18 mouse cellular contexts compared by ENCODE assay signal in genomic region chr7:120940343-120940742, GRCm38 (mm10). TPM values are rescaled to one million over a fixed set of nuclear protein-coding genes. Genes with fewer than 3 reads are reported as not detected.
DNase-seq lines count a peak whose midpoint lies in the region; ATAC-seq and TF ChIP-seq lines count a peak whose summit lies in the region.
"Had no signal": no experiment of that assay in that cellular context is flagged by ENCODE, and none has a peak within 500 bp of the region (broad histone marks: within the 10 kb centered on the region; RNA-seq: fewer than 3 reads in every experiment).

No protein-coding gene starts in this region.

- H3K9me3 ChIP-seq in embryonic facial prominence, embryonic 15.5 days (replicated peaks): no peaks in the 10 kb centered on the region
- H3K9me3 ChIP-seq in embryonic facial prominence, embryonic 10.5 days: no peaks in the 10 kb centered on the region
- no peaks in the 10 kb centered on the region for H3K9me3 ChIP-seq in kidney, embryonic 15.5 days (replicated peaks)
- H3K9me3 ChIP-seq: heart, embryonic 13.5 days had no signal

- no peak overlapping the region for H3K4me3 ChIP-seq in embryonic facial prominence, embryonic 15.5 days (replicated peaks)
- H3K4me3 ChIP-seq in embryonic facial prominence, embryonic 10.5 days: no peak overlapping the region
- peak overlapping the region; percentile 30 for H3K4me3 ChIP-seq in layer of hippocampus, adult 2 months
- H3K4me3 ChIP-seq in kidney, embryonic 15.5 days (replicated peaks): no peak overlapping the region
- H3K4me3 ChIP-seq: heart, embryonic 13.5 days had no signal

- peak; percentile 53; the same call in 1 of the 2 replicates for ATAC-seq in embryonic facial prominence, embryonic 15.5 days (ENCODE audit: insufficient number of reproducible peaks, low FRiP score, low TSS enrichment, low read depth)
- ATAC-seq in kidney, embryonic 15.5 days (replicated peaks; ENCODE audit: low FRiP score): peak; percentile 21; the same call in 1 of the 2 replicates
- ATAC-seq: forebrain, postnatal 0 days; intestine, postnatal 0 days; midbrain, embryonic 16.5 days had no signal

- WGBS in embryonic facial prominence, embryonic 15.5 days: 85% methylated on average over 12 of the region's 12 CpGs
- 92% methylated on average over 12 of the region's 12 CpGs for WGBS in embryonic facial prominence, embryonic 10.5 days
- whole genome bisulfite sequencing in kidney, embryonic 15.5 days: 90% methylated on average over 12 of the region's 12 CpGs

- no peak overlapping the region for H3K27ac ChIP-seq in embryonic facial prominence, embryonic 15.5 days (replicated peaks)
- no peak overlapping the region for H3K27ac ChIP-seq in embryonic facial prominence, embryonic 10.5 days (replicated peaks)
- H3K27ac ChIP-seq in layer of hippocampus, adult 2 months: peak overlapping the region; percentile 76
- no peak overlapping the region for H3K27ac ChIP-seq in kidney, embryonic 15.5 days
- H3K27ac ChIP-seq: heart, embryonic 13.5 days had no signal

- H3K4me2 ChIP-seq in embryonic facial prominence, embryonic 15.5 days (replicated peaks): no peak overlapping the region
- H3K4me2 ChIP-seq in kidney, embryonic 15.5 days: no peak overlapping the region
- H3K4me2 ChIP-seq: heart, embryonic 13.5 days had no signal

- H3K4me1 ChIP-seq in embryonic facial prominence, embryonic 15.5 days: no peaks in the 10 kb centered on the region
- H3K4me1 ChIP-seq in embryonic facial prominence, embryonic 10.5 days: no peaks in the 10 kb centered on the region
- H3K4me1 ChIP-seq in kidney, embryonic 15.5 days: 0 out of 2 replicates have a peak, but pooled peaks cover 2% of the 10 kb centered on the region
- H3K4me1 ChIP-seq: heart, embryonic 13.5 days had no signal

- H3K27me3 ChIP-seq in embryonic facial prominence, embryonic 15.5 days: no peaks in the 10 kb centered on the region
- H3K27me3 ChIP-seq in embryonic facial prominence, embryonic 10.5 days (replicated peaks; ENCODE audit: low read depth, poor library complexity, severe bottlenecking): no peaks in the 10 kb centered on the region
- no peaks in the 10 kb centered on the region for H3K27me3 ChIP-seq in kidney, embryonic 15.5 days
- H3K27me3 ChIP-seq: heart, embryonic 13.5 days had no signal

- no peak for DNase-seq in embryonic facial prominence, embryonic 10.5 days (ENCODE audit: low spot score)
- peak in 1 of 2 experiments; percentile 32 for DNase-seq in layer of hippocampus, adult 2 months (ENCODE audit: low spot score in 2 of 2)
- no peak for DNase-seq in layer of hippocampus, postnatal 10 days (ENCODE audit: low spot score in 2 of 2)
- peak; percentile 36 for DNase-seq in ZHBTc4 (ENCODE audit: low read depth, low spot score)
- no peak for DNase-seq in spleen, postnatal 4 days (ENCODE audit: low spot score in 2 of 2)
- DNase-seq in gastrocnemius, postnatal 4 days (ENCODE audit: low spot score in 2 of 2): no peak
- DNase-seq: B cell, adult 2 months; cerebellum, adult 11 months; forebrain, postnatal 0 days; gastrocnemius, postnatal 36 days; lung, adult 18-20 months had no signal

- peaks cover 87% of the 10 kb centered on the region for H3K36me3 ChIP-seq in embryonic facial prominence, embryonic 15.5 days
- peaks cover 99% of the 10 kb centered on the region for H3K36me3 ChIP-seq in embryonic facial prominence, embryonic 10.5 days (replicated peaks)
- peaks cover 94% of the 10 kb centered on the region for H3K36me3 ChIP-seq in kidney, embryonic 15.5 days

- no peak for TF ChIP-seq CTCF in layer of hippocampus, adult 2 months (conservative IDR thresholded peaks at IDR 0.05)

- H3K9ac ChIP-seq in embryonic facial prominence, embryonic 15.5 days: no peak overlapping the region
- H3K9ac ChIP-seq in kidney, embryonic 15.5 days: no peak overlapping the region
- H3K9ac ChIP-seq: forebrain, postnatal 0 days; heart, embryonic 13.5 days had no signal

RNA-seq across cellular contexts. Expression of gene Polr3e, which starts 22.8 kb away (rescaled TPM):
- 34.1 and 35.1 TPM in 2 replicates for polyA plus RNA-seq in embryonic facial prominence, embryonic 15.5 days (2015; fragmentation: Nextera tagmentation; extraction: Ambion mirVana)
- polyA plus RNA-seq in embryonic facial prominence, embryonic 10.5 days (2016; fragmentation: Nextera tagmentation; extraction: Ambion mirVana): 42.9 and 44.8 TPM in 2 replicates
- total RNA-seq in layer of hippocampus, adult 2 months (2021): 10 to 100 TPM; 26.3 to 27.0 TPM
- 10 to 100 TPM; 31.3 to 32.0 TPM for total RNA-seq in layer of hippocampus, postnatal 10 days (2021)
- 42.7 and 44.0 TPM in 2 replicates for polyA plus RNA-seq in kidney, embryonic 15.5 days (2015; fragmentation: Nextera tagmentation; extraction: Ambion mirVana)
- total RNA-seq in gastrocnemius, postnatal 4 days (2021): 10 to 100 TPM; 18.2 to 23.1 TPM

RNA-seq across cellular contexts. Expression of gene Cdr2, which starts 41.8 kb away (rescaled TPM):
- polyA plus RNA-seq in embryonic facial prominence, embryonic 15.5 days (2015; fragmentation: Nextera tagmentation; extraction: Ambion mirVana): 11.3 and 14.1 TPM in 2 replicates
- 11.5 and 14.5 TPM in 2 replicates for polyA plus RNA-seq in embryonic facial prominence, embryonic 10.5 days (2016; fragmentation: Nextera tagmentation; extraction: Ambion mirVana)
- 1 to 10 TPM; 3.6 to 4.4 TPM for total RNA-seq in layer of hippocampus, adult 2 months (2021)
- 1 to 10 TPM; 3.1 to 3.9 TPM for total RNA-seq in layer of hippocampus, postnatal 10 days (2021)
- 11.3 and 11.6 TPM in 2 replicates for polyA plus RNA-seq in kidney, embryonic 15.5 days (2015; fragmentation: Nextera tagmentation; extraction: Ambion mirVana)
- 10 to 100 TPM; 14.0 TPM for total RNA-seq in gastrocnemius, postnatal 4 days (2021)

RNA-seq across cellular contexts. Expression of gene Mfsd13b, which starts 42.0 kb away (rescaled TPM):
- polyA plus RNA-seq in embryonic facial prominence, embryonic 15.5 days (2015; fragmentation: Nextera tagmentation; extraction: Ambion mirVana): 0.17 TPM in 1 of 2 replicates, not detected in the other
- polyA plus RNA-seq in embryonic facial prominence, embryonic 10.5 days (2016; fragmentation: Nextera tagmentation; extraction: Ambion mirVana): 0.40 and 0.62 TPM in 2 replicates
- 1 to 10 TPM; 1.2 to 1.8 TPM for total RNA-seq in layer of hippocampus, adult 2 months (2021)
- under 1 TPM; 0.27 to 0.40 TPM for total RNA-seq in layer of hippocampus, postnatal 10 days (2021)
- polyA plus RNA-seq in kidney, embryonic 15.5 days (2015; fragmentation: Nextera tagmentation; extraction: Ambion mirVana): not detected in 2 replicates
- total RNA-seq in gastrocnemius, postnatal 4 days (2021): not detected
- total RNA-seq: gastrocnemius, postnatal 36 days; megakaryocyte, adult 5-6 weeks had no signal
- polyA plus RNA-seq: neural tube, embryonic 14.5 days had no signal
